Mouse (Mus musculus) layer of hippocampus, adult 2 months (tissue): ENCODE data around the gene Hif1an. TPM values are rescaled to one million over a fixed set of nuclear protein-coding genes. Genes with fewer than 3 reads are reported as not detected.

ENCODE experiments used
- DNase-seq, 2 experiments: peaks; one replicate each; pipeline ENCODE4 v3.0.0; 2022; ENCODE audit warnings: low spot score in 2 of 2
- H3K27ac ChIP-seq: fragments of 200-600 bp; 2 replicates; pipeline ENCODE4 v1.8.1; 2022
- H3K4me3 ChIP-seq: fragments of 200-600 bp; 2 replicates; pipeline ENCODE4 v1.8.1; 2022; ENCODE audit warnings: mild to moderate bottlenecking
- CTCF ChIP-seq: fragments of 200-600 bp; conservative IDR thresholded peaks from 2 replicates; pipeline ENCODE4 v1.8.1; 2022; ENCODE audit warnings: antibody characterized with exemption, mild to moderate bottlenecking, moderate library complexity
- total RNA-seq, 2 experiments: library from RNA; stranded (reverse); gene quantifications; 2 replicates each; pipeline ENCODE4 v1.2.3; 2021

Hif1an gene
- total RNA-seq, 2 experiments from 2014 or later = 32.7 to 33.6 TPM

DNA sequence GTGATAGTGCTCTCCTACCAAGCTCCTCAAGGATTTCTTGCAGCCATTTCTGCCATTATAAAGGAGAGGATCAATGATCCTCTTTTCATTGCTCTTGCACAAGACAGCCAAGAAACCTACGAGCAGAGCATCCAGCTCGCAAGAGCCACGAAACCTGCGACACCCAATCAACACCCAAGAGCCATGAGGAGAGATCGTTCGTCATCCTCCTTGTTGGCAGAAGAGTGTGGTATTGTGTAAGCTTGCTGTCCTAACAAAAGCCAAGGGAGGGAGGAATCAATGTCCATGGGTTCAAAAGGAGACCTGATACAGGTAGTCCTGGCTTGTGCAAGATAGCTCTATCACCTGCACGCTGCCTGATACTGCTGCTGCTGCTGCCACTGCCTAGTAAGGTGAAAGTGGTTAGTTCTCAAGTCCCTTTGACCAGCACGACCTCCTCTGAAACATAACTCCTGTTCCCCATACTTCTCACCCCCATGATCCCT is 19.9 kb upstream of the Hif1an start:
- DNase-seq = no peak
- no peak overlapping the region for H3K27ac ChIP-seq
- no peak for TF ChIP-seq CTCF
- H3K4me3 ChIP-seq = no peak overlapping the region

DNA sequence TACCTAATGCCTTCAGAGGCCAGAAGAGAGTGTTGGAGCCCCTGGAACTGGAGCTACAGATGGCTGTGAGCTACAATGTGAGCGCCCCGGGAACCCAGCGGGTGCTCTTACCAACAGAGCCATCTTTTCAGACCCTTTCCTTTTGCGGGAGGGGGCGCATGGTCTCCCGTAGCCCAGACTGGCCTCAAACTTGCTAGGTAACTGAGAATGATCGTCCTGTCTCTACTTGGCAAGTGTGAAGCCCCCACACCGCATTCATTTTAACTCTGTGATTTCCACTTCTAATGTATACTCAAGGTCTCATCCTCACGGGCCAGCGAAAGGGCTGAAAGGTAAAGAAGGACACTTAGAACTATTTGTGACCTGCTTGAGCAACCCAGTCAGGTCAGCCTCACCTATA is 18.3 kb upstream of the Hif1an start:
- no peak for DNase-seq
- TF ChIP-seq CTCF = no peak
- Histone ChIP-seq H3K4me3 (no peak overlapping the region), H3K27ac (no peak overlapping the region)

- peak; percentile 41 to 81 for DNase-seq
- Histone ChIP-seq H3K4me3 (peak overlapping the region; percentile 47), H3K27ac (no peak overlapping the region)
- TF ChIP-seq CTCF = peak; percentile 88
These were observed 17.9 kb upstream of the Hif1an start for GRCm38 (mm10) chr19:44544775-44545174.

GRCm38 (mm10) chr19:44545321-44546041 is 17.2 kb upstream of the Hif1an start, which contains the start of gene Sec31b:
TSS of gene Sec31b (minus strand) at chr19:44545864.
- Histone ChIP-seq H3K4me3 (peak within 1 kb of the TSS; percentile 47), H3K27ac (no peak within 1 kb of the TSS)
- TF ChIP-seq CTCF = no peak
- DNase-seq = no peak

DNA sequence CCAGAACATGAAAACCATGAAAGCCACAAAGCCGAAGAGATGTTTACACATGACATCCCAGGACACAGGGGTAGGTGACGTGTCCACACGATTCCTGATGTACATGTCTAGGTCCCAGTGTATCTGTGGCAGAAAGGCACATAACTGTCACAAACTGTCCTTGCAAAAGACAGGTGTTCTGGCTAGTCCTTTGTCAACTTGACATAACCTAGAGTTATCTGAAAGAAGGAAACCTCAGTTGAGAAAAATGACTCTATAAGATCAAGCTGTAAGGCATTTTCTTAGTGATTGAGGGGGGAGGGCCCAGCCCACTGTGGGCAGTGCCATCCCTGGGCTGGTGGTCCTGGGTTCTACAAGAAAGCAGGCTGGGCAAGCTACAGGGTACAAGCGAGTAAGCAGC is 9.9 kb upstream of the Hif1an start, which contains the start of gene Gm20538:
Gm20538 (minus strand) TSS at position 101 of the 400 bp plus-strand sequence.
- peak within 1 kb of the TSS; percentile 85; the same call in 1 of the 2 replicates for H3K4me3 ChIP-seq
- no peak for TF ChIP-seq CTCF
- H3K27ac ChIP-seq = no peak within 1 kb of the TSS

GRCm38 (mm10) chr19:44553286-44553685 is 9.4 kb upstream of the Hif1an start:
- no peak for DNase-seq
- Histone ChIP-seq H3K27ac (no peak overlapping the region), H3K4me3 (no peak overlapping the region; the same call in 1 of the 2 replicates)
- TF ChIP-seq CTCF = no peak

More for the DNA sequence above, 9.9 kb upstream of the Hif1an start, which contains the start of gene Gm20538:
- DNase-seq = no peak

DNA sequence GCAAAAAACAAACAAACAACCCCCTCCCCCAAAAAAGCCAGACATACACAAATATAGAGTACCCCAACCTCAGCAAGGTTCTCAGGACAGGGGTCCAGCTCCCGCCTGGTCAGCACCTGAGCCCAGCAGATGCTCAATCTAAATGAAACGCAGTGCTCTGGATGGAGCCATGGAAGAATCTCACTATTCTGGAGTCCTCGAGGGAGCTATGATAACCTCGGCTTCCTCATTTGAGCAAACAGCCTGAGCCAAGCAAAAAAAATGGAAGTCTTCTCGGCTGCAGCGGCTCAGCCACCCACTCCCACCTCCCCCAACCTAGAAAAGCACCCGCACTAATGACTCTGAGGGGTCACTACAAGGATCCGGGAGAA is 8.2 kb upstream of the Hif1an start:
- H3K27ac ChIP-seq = peak overlapping the region; percentile 96
- no peak for TF ChIP-seq CTCF
- DNase-seq = no peak

GRCm38 (mm10) chr19:44554861-44555590 is 7.6 kb upstream of the Hif1an start, which contains the start of gene Ndufb8:
TSS of gene Ndufb8 (minus strand) at chr19:44555440.
- peak within 1 kb of the TSS; percentile 85 for H3K4me3 ChIP-seq
- peak within 1 kb of the TSS; percentile 96 for H3K27ac ChIP-seq
- peak; percentile 93 to 98 for DNase-seq
- TF ChIP-seq CTCF = no peak

More for the DNA sequence above, 8.2 kb upstream of the Hif1an start:
- peak overlapping the region; percentile 85 for H3K4me3 ChIP-seq

DNA sequence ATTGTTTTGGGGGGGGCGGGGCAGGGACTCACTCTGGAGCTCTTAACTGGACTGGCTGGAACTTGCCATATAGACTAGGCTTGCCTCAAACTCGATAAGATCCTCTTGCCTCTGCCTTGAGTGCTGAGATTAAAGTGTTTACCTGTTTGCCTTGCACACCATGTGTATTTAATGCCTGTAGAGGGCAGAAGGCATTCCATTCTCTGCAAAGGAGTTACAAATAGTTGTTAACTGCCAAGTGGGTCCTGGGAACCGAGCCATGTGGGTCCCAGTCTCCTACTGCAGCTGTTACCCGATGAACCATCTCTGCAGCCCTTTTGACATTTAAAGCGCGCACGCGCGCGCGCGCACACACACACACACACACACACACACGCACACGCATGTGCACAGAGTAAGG is 1.4 kb downstream of the Hif1an start:
- DNase-seq = no peak
- Histone ChIP-seq H3K27ac (no peak overlapping the region), H3K4me3 (peak overlapping the region; percentile 67; the same call in 1 of the 2 replicates)
- TF ChIP-seq CTCF = no peak

DNA sequence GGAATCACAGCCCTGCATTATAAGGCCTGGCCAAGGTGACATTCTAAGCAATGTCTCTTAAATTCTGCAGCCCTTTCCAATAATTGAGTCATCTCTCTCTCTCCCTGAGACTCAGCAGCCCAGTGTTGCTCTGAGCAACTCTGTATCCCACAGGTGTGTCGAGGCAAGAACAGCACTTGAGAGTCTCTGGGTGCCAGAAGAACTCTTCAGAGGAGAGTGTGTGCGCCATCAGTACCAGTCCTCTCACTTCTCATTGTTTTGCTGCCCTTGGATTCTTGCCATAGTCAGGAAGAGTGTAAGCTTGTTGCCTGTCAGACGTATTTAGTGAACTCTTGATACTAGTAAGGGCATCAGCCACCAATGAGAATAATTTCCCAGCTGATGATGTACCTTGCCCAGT is 5.1 kb downstream of the Hif1an start:
- H3K4me3 ChIP-seq = no peak overlapping the region
- TF ChIP-seq CTCF = no peak
- DNase-seq = no peak
- H3K27ac ChIP-seq = no peak overlapping the region

DNA sequence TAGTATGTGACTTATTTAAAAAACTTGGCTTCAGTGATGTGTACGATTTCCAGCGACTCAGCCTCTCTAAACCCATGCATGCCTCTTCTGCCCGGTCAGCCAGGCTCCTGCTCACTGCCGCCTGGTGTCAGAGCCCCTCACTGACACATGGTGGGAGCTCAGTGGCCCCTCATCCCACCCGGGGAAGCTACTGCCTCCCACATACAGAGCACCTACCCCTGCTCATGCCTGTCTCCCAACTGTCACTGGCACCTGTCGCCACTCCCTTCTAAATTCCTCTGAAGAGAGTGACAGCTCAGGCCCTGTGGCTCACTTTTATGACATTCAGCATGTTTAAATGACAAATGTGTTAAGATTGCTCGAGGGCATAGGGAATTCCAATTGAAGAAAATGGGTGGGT is 13.6 kb downstream of the Hif1an start:
- no peak for DNase-seq
- Histone ChIP-seq H3K27ac (no peak overlapping the region), H3K4me3 (no peak overlapping the region)
- TF ChIP-seq CTCF = no peak

- TF ChIP-seq CTCF = no peak
- no peak overlapping the region for H3K4me3 ChIP-seq
- DNase-seq = no peak
These were observed 15.4 kb downstream of the Hif1an start for GRCm38 (mm10) chr19:44578038-44578437.

GRCm38 (mm10) chr19:44582103-44582502 is 19.5 kb downstream of the Hif1an start:
- Histone ChIP-seq H3K4me3 (no peak overlapping the region), H3K27ac (no peak overlapping the region)
- no peak for DNase-seq
- no peak for TF ChIP-seq CTCF

More at GRCm38 (mm10) chr19:44578038-44578437, 15.4 kb downstream of the Hif1an start:
- H3K27ac ChIP-seq = no peak overlapping the region
